Mouse (Mus musculus): ENCODE measurements at regions not wholly inside any gene's neighbourhood (a gene's known extent, or its start where the extent isn't known, plus 50 kb on each side); places are given as distances from the start of the nearest gene placed in this dataset.

GRCm38 (mm10) chr3:144012820-144013219 lies 192.2 kb downstream of the Lmo4 start:
- no peak for TF ChIP-seq MEF2A (IDR thresholded peaks at IDR 0.05; ENCODE audit: extremely low read depth, insufficient replicate concordance, low read depth, low read length, poor library complexity, severe bottlenecking)
- TF ChIP-seq CHD1 (IDR thresholded peaks at IDR 0.05; ENCODE audit: low read depth, low read length), result no peak
- no peak for TF ChIP-seq POLR2A (IDR thresholded peaks at IDR 0.05; ENCODE audit: control insufficient read depth in 1 of 2, insufficient read depth in 1 of 2, low read depth in 1 of 2, low read length in 2 of 2, poor library complexity in 1 of 2)
- TF ChIP-seq CTCF (IDR thresholded peaks at IDR 0.05 in 2 of 3, conservative IDR thresholded peaks at IDR 0.05 in 1 of 3; ENCODE audit: control insufficient read depth in 1 of 3, insufficient read depth in 1 of 3, low read depth in 2 of 3, low read length in 3 of 3, poor library complexity in 1 of 3, severe bottlenecking in 1 of 3), result no peak
- TF ChIP-seq SMC3 (IDR thresholded peaks at IDR 0.05; ENCODE audit: low read depth, low read length), result no peak
- TF ChIP-seq NRF1 (IDR thresholded peaks at IDR 0.05; ENCODE audit: insufficient read depth, low read depth, low read length, poor library complexity, severe bottlenecking), result no peak
- TF ChIP-seq EP300 (IDR thresholded peaks at IDR 0.05; ENCODE audit: low read depth in 1 of 2, low read length in 2 of 2), result no peak
- no peak for TF ChIP-seq TCF12 (IDR thresholded peaks at IDR 0.05; ENCODE audit: low read depth, low read length)
- TF ChIP-seq USF1 (IDR thresholded peaks at IDR 0.05; ENCODE audit: low read depth, low read length), result no peak
- no peak for TF ChIP-seq GATA1 (IDR thresholded peaks at IDR 0.05; ENCODE audit: low read depth, low read length)
